Comparison of ENCODE assay signal across 10 mouse cellular contexts in genomic region chr11:44740278-44741041, GRCm38 (mm10).
DNase-seq lines count a peak whose midpoint lies in the region; ATAC-seq and TF ChIP-seq lines count a peak whose summit lies in the region.
"Had no signal": no experiment of that assay in that cellular context is flagged by ENCODE, and none has a peak within 500 bp of the region (broad histone marks: within the 10 kb centered on the region; RNA-seq: fewer than 3 reads in every experiment).

No protein-coding gene starts in this region.

- intact Hi-C loops in left cerebral cortex, postnatal 25 days (cut with DNase I): no loop called here

- TF ChIP-seq CTCF in hindbrain, postnatal 0 days (IDR thresholded peaks at IDR 0.05; ENCODE audit: low read depth): no peak

- H3K27ac ChIP-seq in lung, embryonic 16.5 days (ENCODE audit: low read length): no peak overlapping the region
- H3K27ac ChIP-seq in forebrain, embryonic 14.5 days (ENCODE audit: low read depth, low read length): no peak overlapping the region
- peak overlapping the region; percentile 54 for H3K27ac ChIP-seq in hindbrain, postnatal 0 days
- H3K27ac ChIP-seq in neural tube, embryonic 13.5 days (replicated peaks): peak overlapping the region; percentile 82
- H3K27ac ChIP-seq: embryonic facial prominence, embryonic 15.5 days had no signal

- no peak for ATAC-seq in lung, embryonic 16.5 days (ENCODE audit: low read depth)
- peak; percentile 51; the same call in 1 of the 2 replicates for ATAC-seq in forebrain, embryonic 14.5 days
- no peak for ATAC-seq in hindbrain, postnatal 0 days
- ATAC-seq in neural tube, embryonic 13.5 days (ENCODE audit: low read depth): peak; percentile 60

- no peaks in the 10 kb centered on the region for H3K36me3 ChIP-seq in lung, embryonic 16.5 days (ENCODE audit: control insufficient read depth, insufficient read depth, low read length)
- H3K36me3 ChIP-seq in forebrain, embryonic 14.5 days (ENCODE audit: control insufficient read depth, insufficient read depth, low read length): no peaks in the 10 kb centered on the region
- no peaks in the 10 kb centered on the region for H3K36me3 ChIP-seq in hindbrain, postnatal 0 days (ENCODE audit: insufficient read depth, low read length)
- no peaks in the 10 kb centered on the region for H3K36me3 ChIP-seq in neural tube, embryonic 13.5 days
- H3K36me3 ChIP-seq: embryonic facial prominence, embryonic 15.5 days had no signal

- H3K9ac ChIP-seq in lung, embryonic 16.5 days (ENCODE audit: low read length): no peak overlapping the region
- no peak overlapping the region for H3K9ac ChIP-seq in forebrain, embryonic 14.5 days (ENCODE audit: low read length)
- no peak overlapping the region for H3K9ac ChIP-seq in hindbrain, postnatal 0 days (replicated peaks; ENCODE audit: low read length)
- peak overlapping the region; percentile 58 for H3K9ac ChIP-seq in neural tube, embryonic 13.5 days
- H3K9ac ChIP-seq: embryonic facial prominence, embryonic 15.5 days had no signal

- peaks cover 6% of the 10 kb centered on the region for H3K27me3 ChIP-seq in lung, embryonic 16.5 days (ENCODE audit: control insufficient read depth, insufficient read depth, low read depth, low read length)
- 0 out of 2 replicates have a peak, but pooled peaks cover 3% of the 10 kb centered on the region for H3K27me3 ChIP-seq in forebrain, embryonic 14.5 days (replicated peaks; ENCODE audit: control insufficient read depth, insufficient read depth, low read length)
- H3K27me3 ChIP-seq in hindbrain, postnatal 0 days (ENCODE audit: insufficient read depth, low read length): no peaks in the 10 kb centered on the region
- H3K27me3 ChIP-seq in neural tube, embryonic 13.5 days: no peaks in the 10 kb centered on the region
- H3K27me3 ChIP-seq: embryonic facial prominence, embryonic 15.5 days had no signal

- no peaks in the 10 kb centered on the region for H3K9me3 ChIP-seq in lung, embryonic 16.5 days (ENCODE audit: control insufficient read depth, low read length)
- H3K9me3 ChIP-seq in forebrain, embryonic 14.5 days (replicated peaks; ENCODE audit: control insufficient read depth, low read length): no peaks in the 10 kb centered on the region
- no peaks in the 10 kb centered on the region for H3K9me3 ChIP-seq in hindbrain, postnatal 0 days (ENCODE audit: low read length)
- no peaks in the 10 kb centered on the region for H3K9me3 ChIP-seq in neural tube, embryonic 13.5 days
- H3K9me3 ChIP-seq: embryonic facial prominence, embryonic 15.5 days had no signal

- peaks cover 5% of the 10 kb centered on the region; the same call in 1 of the 2 replicates for H3K4me1 ChIP-seq in lung, embryonic 16.5 days (replicated peaks; ENCODE audit: control insufficient read depth, insufficient read depth, low read length)
- H3K4me1 ChIP-seq in forebrain, embryonic 14.5 days (ENCODE audit: control insufficient read depth, insufficient read depth, low read length): peaks cover 8% of the 10 kb centered on the region
- H3K4me1 ChIP-seq in hindbrain, postnatal 0 days (ENCODE audit: insufficient read depth, low read length): peaks cover 12% of the 10 kb centered on the region
- H3K4me1 ChIP-seq in neural tube, embryonic 13.5 days (replicated peaks): peaks cover 68% of the 10 kb centered on the region

- 0 out of 2 replicates have a peak overlapping the region, but pooled peaks have one; percentile 10 for H3K4me3 ChIP-seq in lung, embryonic 16.5 days (ENCODE audit: low read length)
- no peak overlapping the region for H3K4me3 ChIP-seq in forebrain, embryonic 14.5 days (ENCODE audit: low read depth, low read length)
- H3K4me3 ChIP-seq in hindbrain, postnatal 0 days (ENCODE audit: low read length): no peak overlapping the region
- H3K4me3 ChIP-seq in neural tube, embryonic 13.5 days: no peak overlapping the region
- H3K4me3 ChIP-seq: embryonic facial prominence, embryonic 15.5 days had no signal

- 12% methylated on average over 6 of the region's 6 CpGs for WGBS in lung, embryonic 16.5 days
- WGBS in forebrain, embryonic 14.5 days: 4% methylated on average over 6 of the region's 6 CpGs
- WGBS in hindbrain, postnatal 0 days: 13% methylated on average over 6 of the region's 6 CpGs
- 17% methylated on average over 6 of the region's 6 CpGs for WGBS in neural tube, embryonic 13.5 days

- DNase-seq in lung, postnatal 14 days: no peak
- peak; percentile 39 for DNase-seq in forebrain, embryonic 14.5 days (ENCODE audit: low spot score)
- no peak for DNase-seq in hindbrain, postnatal 0 days (ENCODE audit: low spot score)
- no peak for DNase-seq in thymus, adult 18-20 months
- DNase-seq in layer of hippocampus, adult 18-20 months (ENCODE audit: low spot score in 2 of 2): no peak
- DNase-seq in left cerebral cortex, postnatal 25 days (ENCODE audit: low spot score in 2 of 2): no peak
- DNase-seq: thymus, postnatal 36 days had no signal

- H3K4me2 ChIP-seq in lung, embryonic 16.5 days (ENCODE audit: low read depth, low read length): peak overlapping the region; percentile 38
- H3K4me2 ChIP-seq in forebrain, embryonic 14.5 days (ENCODE audit: low read length): peak overlapping the region; percentile 20; the same call in 1 of the 2 replicates
- H3K4me2 ChIP-seq in hindbrain, postnatal 0 days (ENCODE audit: low read depth, low read length): peak overlapping the region; percentile 33
- peak overlapping the region; percentile 37 for H3K4me2 ChIP-seq in neural tube, embryonic 13.5 days
- H3K4me2 ChIP-seq: embryonic facial prominence, embryonic 15.5 days had no signal

Comparison
In these comparisons a context has a peak if more than half of its experiments do, and no peak if none do; other contexts are left out.
1. ATAC-seq: peak in forebrain, embryonic 14.5 days (single experiment) and neural tube, embryonic 13.5 days (single experiment); none in lung, embryonic 16.5 days (single experiment) and hindbrain, postnatal 0 days (single experiment).
2. H3K27ac ChIP-seq: peak in hindbrain, postnatal 0 days (single experiment) and neural tube, embryonic 13.5 days (single experiment); none in lung, embryonic 16.5 days (single experiment) and forebrain, embryonic 14.5 days (single experiment).
3. Peak in every context shown above with its lines, with median percentiles within 50 percentile points of each other: H3K4me2 ChIP-seq.